Mouse (Mus musculus): ENCODE results near the gene Zfp369. TPM values are rescaled to one million over a fixed set of nuclear protein-coding genes. Genes with fewer than 3 reads are reported as not detected.
A peak's percentile ranks its signal among the peaks of the same experiment; 100 is the strongest.
"Not testable (repeated sequence)": the region's sequence is repeated elsewhere in the genome, so short reads cannot be mapped to it uniquely, and the experiment has no call there.

The Zfp369 gene
- polyA plus RNA-seq, 1 experiment from 2014 or later = 16.4 TPM

GRCm38 (mm10) chr13:65277994-65278382, 626 bp upstream of the Zfp369 start:
- ATAC-seq (ENCODE audit: insufficient number of reproducible peaks, insufficient read depth, low FRiP score, low TSS enrichment, low read depth) = no peak
- Histone ChIP-seq H3K9me3 (peaks cover 35% of the 10 kb centered on the region), H3K27ac (peak overlapping the region; percentile 80), H3K4me1 (no peaks in the 10 kb centered on the region), H3K4me3 (peak overlapping the region; percentile 65), H3K36me3 (peaks cover 53% of the 10 kb centered on the region), H3K27me3 (no peaks in the 10 kb centered on the region), H3K9ac (peak overlapping the region; percentile 77), H3K4me2 (peak overlapping the region; percentile 63)
- WGBS = 15% methylated on average over 9 of the region's 9 CpGs

DNA sequence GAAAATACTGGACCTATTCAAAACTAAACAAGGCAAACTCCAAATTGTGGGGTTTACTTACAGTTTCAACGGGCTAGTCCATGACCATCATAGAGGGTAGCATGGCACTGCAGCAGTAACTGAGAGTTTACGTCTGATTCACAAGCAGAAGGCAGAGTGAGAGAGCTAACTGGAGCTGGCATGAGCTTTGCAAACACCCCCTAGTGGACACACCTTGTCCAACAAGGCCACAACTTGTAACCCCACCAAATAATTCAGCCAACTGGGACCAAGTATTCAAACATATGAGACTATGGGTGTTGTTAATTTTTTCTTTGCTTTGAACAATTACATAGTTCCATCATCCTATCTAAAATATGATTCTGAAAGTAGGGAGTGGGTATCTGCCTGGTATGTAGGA, 8.2 kb downstream of the Zfp369 start:
- no peaks in the 10 kb centered on the region for H3K4me1 ChIP-seq
- no peak overlapping the region for H3K4me2 ChIP-seq
- H3K9ac ChIP-seq = no peak overlapping the region
- H3K27ac ChIP-seq = no peak overlapping the region
- 97% methylated on average over 2 of the region's 2 CpGs for WGBS
- H3K4me3 ChIP-seq = no peak overlapping the region
- H3K27me3 ChIP-seq = no peaks in the 10 kb centered on the region
- H3K36me3 ChIP-seq = peaks cover 93% of the 10 kb centered on the region
- no peak for ATAC-seq (ENCODE audit: insufficient number of reproducible peaks, insufficient read depth, low FRiP score, low TSS enrichment, low read depth)
- peaks cover 69% of the 10 kb centered on the region for H3K9me3 ChIP-seq

DNA sequence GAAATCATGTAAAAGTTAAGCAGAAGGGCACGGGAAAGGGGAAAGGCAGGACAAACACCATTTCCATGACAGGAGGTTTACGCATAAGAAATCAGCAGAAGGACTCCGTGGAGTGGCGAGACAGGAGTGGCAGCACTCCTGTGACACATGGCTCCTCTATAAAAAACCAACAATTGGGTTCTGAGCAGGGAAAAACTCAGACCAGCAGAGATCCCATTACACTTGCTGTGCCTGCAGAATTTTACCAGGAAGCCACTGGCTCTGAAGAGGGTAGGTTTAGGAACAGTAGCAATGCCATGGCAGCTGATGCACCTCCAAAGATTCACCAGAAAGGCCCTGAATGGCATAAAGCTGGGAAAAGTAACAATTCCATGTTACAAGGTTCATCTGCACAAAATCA, 17.7 kb downstream of the Zfp369 start:
- 95% methylated on average over 4 of the region's 4 CpGs for WGBS
- no peak overlapping the region for H3K4me3 ChIP-seq
- no peak overlapping the region for H3K9ac ChIP-seq
- no peak for ATAC-seq (ENCODE audit: insufficient number of reproducible peaks, insufficient read depth, low FRiP score, low TSS enrichment, low read depth)
- no peaks in the 10 kb centered on the region for H3K4me1 ChIP-seq
- no peaks in the 10 kb centered on the region for H3K27me3 ChIP-seq
- H3K36me3 ChIP-seq = peaks cover 76% of the 10 kb centered on the region
- H3K9me3 ChIP-seq = peaks cover 70% of the 10 kb centered on the region
- no peak overlapping the region for H3K4me2 ChIP-seq
- no peak overlapping the region for H3K27ac ChIP-seq

- not testable (repeated sequence) for ATAC-seq (ENCODE audit: insufficient number of reproducible peaks, insufficient read depth, low FRiP score, low TSS enrichment, low read depth); H3K9ac ChIP-seq; H3K27me3 ChIP-seq; H3K27ac ChIP-seq; H3K36me3 ChIP-seq; H3K4me3 ChIP-seq; H3K4me1 ChIP-seq
- Histone ChIP-seq H3K9me3 (peaks cover 39% of the 10 kb centered on the region), H3K4me2 (peak overlapping the region; percentile 31; the same call in 1 of the 2 replicates)
- 38% methylated on average over 12 of the region's 12 CpGs for WGBS
These were observed 32.2 kb downstream of the Zfp369 start for GRCm38 (mm10) chr13:65310849-65311248.

DNA sequence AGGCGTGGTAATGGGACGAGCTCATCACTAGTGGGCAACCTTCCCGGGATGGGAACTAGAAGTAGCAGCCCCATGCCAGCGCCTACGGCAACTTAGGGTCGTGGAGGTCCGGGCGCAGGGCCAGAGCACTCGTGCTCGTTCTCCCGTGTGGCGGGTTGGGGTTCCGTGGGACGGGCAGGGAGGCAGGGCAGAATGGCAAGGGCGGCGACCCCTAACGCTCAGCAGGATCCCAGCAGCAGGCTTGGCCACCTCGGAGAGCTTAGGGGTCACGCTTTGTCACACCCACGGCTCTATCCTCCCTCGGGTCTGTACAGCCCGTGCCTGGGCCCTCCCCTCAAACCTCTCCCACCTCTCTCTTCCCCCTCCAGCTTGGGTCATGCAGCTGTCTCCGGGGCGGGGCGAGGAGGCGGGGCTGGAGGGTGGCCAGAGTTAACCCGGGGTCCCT, 32.7 kb downstream of the Zfp369 start:
- H3K4me2 ChIP-seq = peak overlapping the region; percentile 31
- H3K27me3 ChIP-seq = no peaks in the 10 kb centered on the region
- WGBS = 36% methylated on average over 27 of the region's 27 CpGs
- H3K36me3 ChIP-seq = no peaks in the 10 kb centered on the region
- H3K9me3 ChIP-seq = peaks cover 34% of the 10 kb centered on the region
- H3K4me3 ChIP-seq = 0 out of 2 replicates have a peak overlapping the region, but pooled peaks have one; percentile 3
- peak; percentile 59; the same call in 1 of the 2 replicates for ATAC-seq (ENCODE audit: insufficient number of reproducible peaks, insufficient read depth, low FRiP score, low TSS enrichment, low read depth)
- no peak overlapping the region for H3K9ac ChIP-seq
- no peak overlapping the region for H3K27ac ChIP-seq
- no peaks in the 10 kb centered on the region for H3K4me1 ChIP-seq

DNA sequence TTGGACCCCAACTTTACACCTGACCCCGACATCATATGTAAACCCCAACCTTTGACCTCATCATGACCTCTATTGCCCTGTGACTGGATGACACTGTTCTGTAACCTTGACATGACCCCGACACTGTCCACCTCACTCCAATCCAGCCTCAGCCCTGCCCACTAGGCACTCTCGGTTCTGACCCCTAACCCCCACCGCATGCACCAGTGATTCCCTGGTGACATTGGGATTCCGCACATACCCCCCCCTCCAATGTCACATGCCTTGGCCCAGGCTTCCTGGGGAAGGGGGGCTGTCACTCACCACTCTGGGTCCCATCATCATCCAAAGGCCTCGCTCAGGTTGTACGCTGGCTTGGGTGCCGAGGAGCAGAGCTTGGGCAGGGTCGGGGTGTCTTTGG, 33.2 kb downstream of the Zfp369 start:
- Histone ChIP-seq H3K27me3 (no peaks in the 10 kb centered on the region), H3K4me2 (no peak overlapping the region), H3K36me3 (no peaks in the 10 kb centered on the region), H3K9me3 (peaks cover 29% of the 10 kb centered on the region), H3K4me1 (no peaks in the 10 kb centered on the region), H3K27ac (no peak overlapping the region), H3K4me3 (no peak overlapping the region), H3K9ac (no peak overlapping the region)
- WGBS = 89% methylated on average over 9 of the region's 9 CpGs
- no peak for ATAC-seq (ENCODE audit: insufficient number of reproducible peaks, insufficient read depth, low FRiP score, low TSS enrichment, low read depth)

DNA sequence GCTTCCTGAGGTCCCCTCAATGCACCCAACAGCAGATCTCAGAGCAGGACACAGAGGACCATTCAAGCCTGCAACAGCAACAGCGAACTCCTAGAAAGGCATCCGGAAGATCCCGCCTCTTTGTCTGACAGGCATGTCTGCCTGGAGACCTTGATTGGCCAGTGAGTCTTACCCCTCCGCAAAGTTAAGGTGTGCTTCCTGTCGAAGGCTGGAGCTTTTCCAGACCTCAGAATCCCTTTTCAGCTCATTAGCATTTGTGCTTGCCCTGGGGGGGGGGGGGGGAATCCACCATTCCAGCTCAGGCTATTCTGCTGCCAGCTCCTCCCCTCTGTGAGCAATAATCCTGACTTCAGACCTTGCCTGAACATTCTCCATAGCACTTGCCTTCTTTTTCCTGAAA, 69.9 kb downstream of the Zfp369 start:
- H3K9me3 ChIP-seq; H3K4me3 ChIP-seq; H3K9ac ChIP-seq; H3K27ac ChIP-seq; ATAC-seq (ENCODE audit: insufficient number of reproducible peaks, insufficient read depth, low FRiP score, low TSS enrichment, low read depth); H3K4me2 ChIP-seq; H3K27me3 ChIP-seq; H3K36me3 ChIP-seq; H3K4me1 ChIP-seq: not testable (repeated sequence)
- 52% methylated on average over 5 of the region's 5 CpGs for WGBS

DNA sequence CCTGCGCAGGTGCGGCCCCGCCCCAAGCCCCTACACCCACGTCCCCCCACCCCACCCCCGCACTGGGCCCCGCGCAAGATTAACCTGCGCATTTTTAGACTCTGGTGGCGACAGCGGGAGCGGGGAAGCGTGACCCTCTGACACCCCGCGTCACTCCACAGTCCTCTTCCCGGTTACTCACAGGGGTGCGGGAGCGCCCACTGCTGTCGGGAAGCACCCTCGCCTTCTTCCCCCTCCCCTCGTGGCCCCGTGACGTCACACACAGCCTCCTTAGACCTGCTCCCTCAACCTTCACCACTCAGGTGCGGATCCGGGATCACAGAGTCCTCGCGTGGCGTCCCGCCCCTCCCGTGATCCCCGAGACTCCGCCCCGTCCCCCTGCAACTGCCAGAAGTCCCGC, 73.2 kb downstream of the Zfp369 start:
- 11% methylated on average over 32 of the region's 33 CpGs for WGBS
- ATAC-seq (ENCODE audit: insufficient number of reproducible peaks, insufficient read depth, low FRiP score, low TSS enrichment, low read depth); H3K9me3 ChIP-seq; H3K4me3 ChIP-seq; H3K27ac ChIP-seq; H3K4me1 ChIP-seq; H3K36me3 ChIP-seq; H3K9ac ChIP-seq; H3K27me3 ChIP-seq: not testable (repeated sequence)
- peak overlapping the region; percentile 27 for H3K4me2 ChIP-seq

Other genes with a start within 250 kb of the Zfp369 start
- gene Spata31d1c, start 245.8 kb upstream of the Zfp369 start, polyA plus RNA-seq (2015; fragmentation: Nextera tagmentation; extraction: Ambion mirVana) = not detected in 2 replicates
- not detected in 2 replicates for gene Prss47, start 226.1 kb upstream of the Zfp369 start, polyA plus RNA-seq (2015; fragmentation: Nextera tagmentation; extraction: Ambion mirVana)
- 54.5 and 55.9 TPM in 2 replicates for gene Mfsd14b, start 165.8 kb upstream of the Zfp369 start, polyA plus RNA-seq (2015; fragmentation: Nextera tagmentation; extraction: Ambion mirVana)
- not detected in 2 replicates for gene Olfr465-ps1, start 140.7 kb upstream of the Zfp369 start, polyA plus RNA-seq (2015; fragmentation: Nextera tagmentation; extraction: Ambion mirVana)
- gene Olfr466, start 128.6 kb upstream of the Zfp369 start, polyA plus RNA-seq (2015; fragmentation: Nextera tagmentation; extraction: Ambion mirVana) = not detected in 2 replicates
- 0.32 TPM in 1 of 2 replicates, not detected in the other for gene Nlrp4f, start 72.8 kb upstream of the Zfp369 start, polyA plus RNA-seq (2015; fragmentation: Nextera tagmentation; extraction: Ambion mirVana)
- gene Gm10775, start 19.3 kb upstream of the Zfp369 start, polyA plus RNA-seq (2015; fragmentation: Nextera tagmentation; extraction: Ambion mirVana) = not detected in 2 replicates
- gene Gm10139, start 233.9 kb downstream of the Zfp369 start, polyA plus RNA-seq (2015; fragmentation: Nextera tagmentation; extraction: Ambion mirVana) = not detected in 2 replicates

Data from embryonic facial prominence, embryonic 13.5 days (tissue).